Mouse (Mus musculus): ENCODE measurements around the gene Pcgf6. TPM values are rescaled to one million over a fixed set of nuclear protein-coding genes. Genes with fewer than 3 reads are reported as not detected.
"Not testable (repeated sequence)": the region's sequence is repeated elsewhere in the genome, so short reads cannot be mapped to it uniquely, and the experiment has no call there.

Pcgf6 gene
- total RNA-seq, 4 experiments from 2014 or later = 11.7 to 19.9 (median 15.6) TPM

- no peak for DNase-seq
Measured at GRCm38 (mm10) chr19:47026513-47026912, 24.2 kb downstream of the Pcgf6 start.

GRCm38 (mm10) chr19:47024954-47025353 lies 25.8 kb downstream of the Pcgf6 start:
- DNase-seq = peak; percentile 32

- no peak for DNase-seq
Measured at GRCm38 (mm10) chr19:47023546-47023945, 27.2 kb downstream of the Pcgf6 start.

GRCm38 (mm10) chr19:47022709-47023108 lies 28.0 kb downstream of the Pcgf6 start:
- DNase-seq = no peak

GRCm38 (mm10) chr19:47019326-47019725 lies 31.4 kb downstream of the Pcgf6 start:
- DNase-seq = no peak

- DNase-seq = no peak
Measured at GRCm38 (mm10) chr19:47018330-47018729, 32.4 kb downstream of the Pcgf6 start.

GRCm38 (mm10) chr19:47017831-47018230 lies 32.9 kb downstream of the Pcgf6 start:
- no peak for DNase-seq

- peak; percentile 45 for DNase-seq
Measured at GRCm38 (mm10) chr19:47016487-47016886, 34.2 kb downstream of the Pcgf6 start.

- no peak for DNase-seq
Measured at GRCm38 (mm10) chr19:47015965-47016364, 34.7 kb downstream of the Pcgf6 start.

- no peak for DNase-seq
Measured at GRCm38 (mm10) chr19:47015396-47015795, 35.3 kb downstream of the Pcgf6 start.

GRCm38 (mm10) chr19:47014447-47015381 lies 36.0 kb downstream of the Pcgf6 start, which contains the start of the genes Ina and Nt5c2:
Gene Ina (plus strand): TSS chr19:47014698.
Gene Nt5c2 (minus strand): TSS chr19:47015153.
- DNase-seq = no peak

- DNase-seq = no peak
Measured at GRCm38 (mm10) chr19:47014159-47014446, 36.6 kb downstream of the Pcgf6 start.

GRCm38 (mm10) chr19:47013340-47014158 lies 37.2 kb downstream of the Pcgf6 start:
- no peak for DNase-seq

- no peak for DNase-seq
Measured at GRCm38 (mm10) chr19:47012521-47013130, 38.1 kb downstream of the Pcgf6 start.

- no peak for DNase-seq
Measured at GRCm38 (mm10) chr19:47009943-47010342, 40.8 kb downstream of the Pcgf6 start.

- no peak for DNase-seq
Measured at GRCm38 (mm10) chr19:47009420-47009819, 41.3 kb downstream of the Pcgf6 start.

- no peak for DNase-seq
Measured at GRCm38 (mm10) chr19:47006321-47006720, 44.4 kb downstream of the Pcgf6 start.

GRCm38 (mm10) chr19:47005873-47006272 lies 44.8 kb downstream of the Pcgf6 start:
- DNase-seq = no peak

GRCm38 (mm10) chr19:47003742-47004511 lies 46.8 kb downstream of the Pcgf6 start:
- DNase-seq = no peak

GRCm38 (mm10) chr19:47000357-47000756 lies 50.3 kb downstream of the Pcgf6 start:
- not testable (repeated sequence) for DNase-seq

- no peak for DNase-seq
Measured at GRCm38 (mm10) chr19:46999753-47000152, 51.0 kb downstream of the Pcgf6 start.

- no peak for DNase-seq
Measured at GRCm38 (mm10) chr19:46998953-46999352, 51.8 kb downstream of the Pcgf6 start.

All from adrenal gland, adult 8-10 months (tissue).